Mouse (Mus musculus) cerebellum, adult 2 months (tissue): ENCODE measurements around the gene Wipf3.

Source experiments
- CTCF ChIP-seq: fragments of 200-500 bp; IDR thresholded peaks from 2 replicates; pipeline ENCODE4 v1.5.1; 2011; ENCODE audit warnings: low read depth, mild to moderate bottlenecking, control low read depth, low read length, moderate library complexity, borderline replicate concordance; ENCODE audit not compliant: insufficient read depth
- POLR2A ChIP-seq: fragments of 200-500 bp; IDR thresholded peaks from 2 replicates; pipeline ENCODE4 v1.6.1; 2011; ENCODE audit warnings: low read length, control low read depth, borderline replicate concordance; ENCODE audit not compliant: insufficient read depth

DNA sequence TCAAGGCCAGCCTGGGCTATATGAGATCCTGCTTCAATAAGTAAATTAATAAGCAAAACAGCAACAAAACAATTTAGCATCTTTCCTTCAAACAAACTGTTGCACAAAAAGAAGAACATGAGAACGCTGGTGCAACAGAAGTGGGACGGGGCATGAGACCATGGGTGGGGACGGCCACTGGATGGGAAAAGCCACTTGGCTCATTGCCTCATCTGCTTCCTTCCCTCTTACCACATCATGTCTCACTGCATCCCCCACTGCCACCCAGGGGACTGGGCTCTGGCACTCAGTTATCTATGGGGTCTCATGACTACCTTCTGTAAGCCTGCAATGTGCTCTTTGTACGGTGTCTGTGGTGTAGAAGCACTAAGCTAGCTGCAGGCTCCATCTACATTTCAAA lies 106.1 kb downstream of the Wipf3 start:
- TF ChIP-seq POLR2A (no peak), CTCF (no peak)
